Mouse (Mus musculus) kidney, postnatal 10 days (tissue): ENCODE results near the gene AW146154.
"Not testable (repeated sequence)": the region's sequence is repeated elsewhere in the genome, so short reads cannot be mapped to it uniquely, and the experiment has no call there.

Source experiments
- DNase-seq: peaks from one replicate; pipeline ENCODE4 v3.0.0; 2021; ENCODE audit warnings: mixed read lengths

AW146154 gene

DNA sequence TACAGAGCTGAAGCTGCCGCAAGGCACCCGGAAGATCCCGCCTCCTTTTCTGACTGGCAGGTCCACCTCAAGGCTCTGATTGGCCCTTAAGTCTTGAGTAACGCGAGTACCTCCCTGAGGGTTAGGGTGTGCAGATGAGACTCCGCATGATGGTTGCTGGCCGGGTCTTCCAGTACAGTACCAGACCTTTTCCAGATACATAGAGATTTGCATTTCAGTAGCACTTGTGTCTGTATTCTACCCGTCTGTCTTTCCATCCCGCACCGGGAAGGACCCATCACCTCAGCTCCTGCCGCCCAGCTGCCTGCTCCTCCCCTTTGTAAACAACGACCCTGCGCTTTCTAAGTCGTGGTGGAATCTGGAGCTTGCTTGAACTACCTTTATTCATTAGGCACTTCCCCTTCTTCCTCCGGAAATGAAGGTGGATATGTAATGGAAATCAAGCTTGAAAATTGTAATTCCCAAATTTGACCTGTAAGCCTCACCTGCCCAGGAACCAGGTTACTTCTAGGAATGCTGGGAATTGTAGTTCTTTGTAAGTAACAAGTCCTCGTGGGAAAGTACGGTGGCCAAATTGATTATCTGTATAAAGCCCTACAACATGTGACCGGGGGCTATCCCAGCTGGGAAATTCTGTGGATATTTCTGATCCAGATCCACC, at the start of gene AW146154, which contains the start of gene Gm20449:
Gene AW146154 (minus strand): TSS at position 502 of the 661 bp plus-strand sequence.
Gene Gm20449 (minus strand): TSS at position 29 of the 661 bp plus-strand sequence.
- DNase-seq = peak; percentile 99

DNA sequence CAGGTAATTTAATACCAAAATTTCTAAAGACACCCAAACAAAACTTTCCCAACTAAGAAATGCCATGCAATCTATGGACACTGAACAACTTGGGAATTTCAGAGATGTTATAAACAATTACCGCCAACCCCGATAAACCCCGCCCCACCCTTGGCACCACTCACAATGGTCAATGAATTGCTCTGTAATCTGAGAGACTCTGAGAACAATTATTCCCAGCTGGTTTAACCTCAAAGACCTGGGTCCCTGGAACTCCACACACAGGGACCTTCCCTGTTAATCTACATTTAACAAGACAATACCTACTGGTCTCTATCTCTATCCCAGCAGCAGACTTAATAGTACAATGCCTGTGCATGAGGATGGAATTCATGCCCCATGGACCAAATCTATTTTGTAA, 13.0 kb upstream of the AW146154 start:
- no peak for DNase-seq

DNA sequence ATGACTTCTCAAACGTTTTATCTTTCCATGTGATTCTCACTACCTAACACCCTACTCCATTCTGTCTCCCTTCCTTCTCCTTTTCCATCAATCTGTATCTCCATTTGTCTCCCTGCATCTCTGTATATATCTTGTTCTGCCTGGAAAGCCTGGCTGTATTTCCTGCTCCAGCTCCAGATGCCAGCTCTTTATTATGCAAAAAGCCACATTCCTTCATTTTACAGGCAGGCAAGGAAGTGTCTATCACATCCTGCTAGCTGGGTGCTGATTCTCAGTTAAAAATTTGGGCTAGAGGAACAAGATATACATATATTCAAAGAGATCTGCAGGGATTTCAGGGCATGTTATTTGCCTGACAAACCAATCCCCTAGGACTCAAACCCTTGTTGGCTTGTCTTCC, 12.5 kb upstream of the AW146154 start:
- DNase-seq = no peak

DNA sequence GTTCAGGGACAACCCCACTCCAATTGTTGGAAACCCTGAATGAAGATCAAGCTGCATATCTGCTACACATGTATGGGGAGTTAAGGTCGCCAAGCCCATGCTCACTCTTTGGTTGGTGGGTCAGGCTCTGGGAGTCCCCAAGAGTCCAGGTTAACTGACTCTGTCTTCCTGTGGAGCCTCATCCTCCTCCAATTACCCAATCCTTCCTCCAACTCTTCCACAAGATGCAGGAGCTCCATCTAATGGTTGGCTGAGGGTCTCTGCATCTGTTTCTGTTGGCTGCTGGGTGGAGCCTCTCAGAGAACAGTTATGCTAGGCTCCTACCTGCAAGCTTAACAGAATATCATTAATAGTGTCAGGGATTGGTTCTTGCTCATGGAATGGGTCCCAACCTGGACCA, 2.7 kb upstream of the AW146154 start:
- peak; percentile 10 for DNase-seq

DNA sequence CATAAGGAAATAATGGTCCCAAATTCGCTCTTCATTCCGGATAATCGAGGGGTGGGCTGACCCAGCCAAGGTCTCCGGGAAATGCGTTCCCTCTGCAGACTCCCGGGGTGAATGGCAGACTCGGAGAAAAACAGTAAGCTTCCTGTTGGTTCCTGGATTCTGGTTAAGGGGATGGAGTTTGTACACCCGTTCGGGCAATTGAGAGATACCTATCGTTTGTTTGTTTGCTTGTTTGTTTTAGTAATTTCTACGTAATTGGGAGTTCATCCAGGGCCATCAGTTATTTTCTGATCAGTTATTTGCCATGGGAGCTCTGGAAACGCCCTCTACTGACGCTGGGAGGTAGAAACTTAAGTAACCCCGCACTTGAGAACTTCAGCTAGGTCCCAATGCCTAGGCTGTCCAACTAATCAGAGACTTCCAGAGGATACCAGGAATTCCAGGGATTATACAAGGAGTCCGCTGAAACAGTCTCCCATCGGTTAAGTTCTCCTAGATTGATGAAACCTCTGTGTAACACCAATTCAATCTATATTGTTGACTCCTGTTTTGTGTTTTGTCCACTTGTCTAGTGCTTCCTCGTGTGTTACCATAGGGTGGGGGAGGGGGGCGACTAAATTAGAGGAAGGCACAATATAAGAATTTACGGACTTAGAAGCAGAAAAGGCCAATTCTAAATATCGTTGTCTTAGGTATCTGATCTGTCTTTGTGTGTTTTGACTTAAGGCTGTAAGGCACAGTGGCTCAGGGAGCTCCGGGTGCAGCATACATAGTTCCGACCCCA, 653 bp upstream of the AW146154 start:
- DNase-seq = peak; percentile 77

DNA sequence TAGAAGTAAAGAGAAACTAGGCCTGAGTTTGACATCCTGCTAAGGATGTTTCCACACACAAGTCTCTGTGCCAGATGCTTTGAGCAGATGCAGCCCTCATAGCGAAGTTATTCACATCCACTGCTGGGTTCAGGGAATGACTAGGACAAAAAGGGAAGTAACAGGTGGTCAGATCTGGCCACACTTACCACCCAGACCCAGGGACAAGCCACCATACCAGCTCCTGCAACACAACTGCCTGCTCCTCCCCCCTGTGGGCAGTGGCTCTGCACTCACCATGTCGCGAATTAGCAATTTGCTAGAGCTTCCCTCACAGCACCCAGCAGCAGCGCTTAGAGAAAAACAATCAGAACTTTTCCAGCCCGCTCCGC, 687 bp downstream of the AW146154 start:
- DNase-seq = not testable (repeated sequence)

DNA sequence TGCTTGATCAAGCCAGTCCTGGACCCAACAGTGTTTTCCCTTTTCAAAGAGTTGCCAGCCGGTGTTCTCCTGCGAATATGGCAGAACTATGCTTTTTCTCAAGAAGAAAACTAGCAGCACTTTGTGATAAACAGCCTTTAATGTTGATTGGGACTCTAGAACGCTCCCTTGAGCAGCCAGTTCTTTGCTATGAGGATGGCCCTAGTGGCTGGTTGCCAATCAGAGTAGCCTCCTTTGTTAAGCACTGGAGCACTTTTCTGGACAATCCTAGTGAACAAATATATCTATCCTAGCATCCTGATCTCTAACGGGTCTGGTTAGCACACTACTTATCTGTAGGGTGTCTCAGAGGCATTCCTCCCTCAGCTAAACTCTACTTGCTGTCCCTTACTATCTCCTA, 1.2 kb downstream of the AW146154 start:
- DNase-seq = peak; percentile 40

DNA sequence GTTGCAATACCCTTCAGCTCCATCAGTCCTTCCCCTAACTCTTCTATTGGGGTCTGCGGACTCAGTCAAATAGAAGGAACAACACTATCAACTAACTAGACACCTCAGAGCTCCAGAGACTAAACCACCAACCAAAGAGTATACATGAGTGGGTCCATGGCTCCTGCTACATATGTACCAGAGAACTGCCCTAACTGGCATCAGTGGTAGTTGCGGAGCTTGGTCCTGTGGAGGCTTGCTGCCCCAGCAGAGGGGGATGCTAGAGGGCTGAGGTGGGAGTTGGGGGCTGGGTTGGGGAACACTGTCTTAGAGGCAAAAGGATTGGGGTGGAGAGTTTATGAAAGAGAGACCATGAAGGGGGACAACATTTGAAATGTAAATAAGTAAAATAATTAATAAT, 1.8 kb downstream of the AW146154 start:
- DNase-seq = peak; percentile 19

DNA sequence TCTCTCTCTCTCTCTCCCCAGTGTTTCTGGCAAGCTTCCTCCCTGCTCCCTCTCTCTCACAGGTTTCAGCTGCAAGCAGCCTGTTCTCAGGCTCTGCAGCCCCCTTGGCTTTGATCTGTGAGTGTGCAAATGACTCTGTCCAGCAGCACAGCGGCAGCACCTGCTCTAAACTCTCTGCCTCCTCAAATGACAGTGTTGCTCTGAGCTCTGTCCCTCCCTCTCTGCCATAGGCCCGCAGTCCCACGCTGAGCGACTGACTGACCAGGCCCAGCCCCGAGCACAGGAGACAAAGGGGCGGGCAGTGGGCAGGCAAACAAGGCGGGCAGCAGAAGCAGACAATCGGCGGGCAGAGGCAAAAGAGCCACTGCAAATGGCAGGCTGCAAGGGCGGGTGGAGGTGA, 47.8 kb downstream of the AW146154 start:
- peak; percentile 5 for DNase-seq

DNA sequence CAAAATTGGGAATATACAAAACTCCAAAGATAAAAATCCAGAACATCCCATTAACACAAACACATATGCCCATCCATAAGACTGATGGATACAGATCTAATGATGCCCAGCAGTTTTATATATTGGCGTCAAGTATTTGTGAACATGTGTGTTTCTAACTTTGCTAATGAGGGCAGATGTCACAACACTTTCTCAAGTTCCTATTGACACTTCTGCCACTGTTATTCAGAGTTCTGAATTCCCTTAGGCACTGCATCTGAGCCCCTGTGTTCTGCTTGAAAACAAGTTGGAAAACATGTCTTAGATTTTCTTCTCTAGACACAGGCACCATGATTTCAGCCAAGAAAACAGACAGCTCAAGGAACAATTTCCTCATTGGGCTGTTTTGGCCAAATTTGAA, 51.1 kb downstream of the AW146154 start, which contains the start of gene Vmn2r57:
Gene Vmn2r57 (minus strand): TSS at position 101 of the 400 bp plus-strand sequence.
- not testable (repeated sequence) for DNase-seq
